Mouse (Mus musculus): ENCODE results near the gene Prkag3. TPM values are rescaled to one million over a fixed set of nuclear protein-coding genes. Genes with fewer than 3 reads are reported as not detected.

The Prkag3 gene
- polyA plus RNA-seq, 1 experiment from 2014 or later, result 0.11 TPM

GRCm38 (mm10) chr1:74778934-74779486, 30.0 kb upstream of the Prkag3 start:
- WGBS, result 26% methylated on average over 3 of the region's 3 CpGs
- Histone ChIP-seq H3K27ac (replicated peaks) (no peak overlapping the region), H3K9me3 (no peaks in the 10 kb centered on the region), H3K36me3 (replicated peaks) (no peaks in the 10 kb centered on the region), H3K4me1 (peaks cover 59% of the 10 kb centered on the region), H3K4me3 (no peak overlapping the region), H3K27me3 (replicated peaks; ENCODE audit: low read depth, poor library complexity, severe bottlenecking) (peaks cover 100% of the 10 kb centered on the region)
- DNase-seq (ENCODE audit: low spot score), result no peak

- peak overlapping the region; percentile 68; the same call in 1 of the 2 replicates for H3K27ac ChIP-seq (replicated peaks)
- no peaks in the 10 kb centered on the region for H3K9me3 ChIP-seq
- peak; percentile 67 for DNase-seq (ENCODE audit: low spot score)
- no peak overlapping the region for H3K4me3 ChIP-seq
- WGBS, result 8% methylated on average over 5 of the region's 5 CpGs
- peaks cover 100% of the 10 kb centered on the region for H3K27me3 ChIP-seq (replicated peaks; ENCODE audit: low read depth, poor library complexity, severe bottlenecking)
- no peaks in the 10 kb centered on the region for H3K36me3 ChIP-seq (replicated peaks)
- H3K4me1 ChIP-seq, result peaks cover 62% of the 10 kb centered on the region
These were observed 26.8 kb upstream of the Prkag3 start for GRCm38 (mm10) chr1:74775816-74776215.

- Histone ChIP-seq H3K9me3 (no peaks in the 10 kb centered on the region), H3K4me3 (peak overlapping the region; percentile 66), H3K36me3 (replicated peaks) (no peaks in the 10 kb centered on the region), H3K4me1 (peaks cover 66% of the 10 kb centered on the region), H3K27me3 (replicated peaks; ENCODE audit: low read depth, poor library complexity, severe bottlenecking) (peaks cover 100% of the 10 kb centered on the region), H3K27ac (replicated peaks) (no peak overlapping the region)
- WGBS, result 14% methylated on average over 7 of the region's 7 CpGs
- no peak for DNase-seq (ENCODE audit: low spot score)
These were observed 25.0 kb upstream of the Prkag3 start for GRCm38 (mm10) chr1:74774062-74774461.

GRCm38 (mm10) chr1:74773136-74773535, 24.1 kb upstream of the Prkag3 start:
- WGBS, result under 1% methylated on average over 15 of the region's 15 CpGs
- Histone ChIP-seq H3K36me3 (replicated peaks) (no peaks in the 10 kb centered on the region), H3K27ac (replicated peaks) (no peak overlapping the region), H3K4me1 (peaks cover 70% of the 10 kb centered on the region), H3K9me3 (no peaks in the 10 kb centered on the region), H3K4me3 (peak overlapping the region; percentile 66), H3K27me3 (replicated peaks; ENCODE audit: low read depth, poor library complexity, severe bottlenecking) (peaks cover 100% of the 10 kb centered on the region)
- DNase-seq (ENCODE audit: low spot score), result peak; percentile 88

GRCm38 (mm10) chr1:74771931-74772620, 23.1 kb upstream of the Prkag3 start:
- Histone ChIP-seq H3K4me3 (peak overlapping the region; percentile 66), H3K27me3 (replicated peaks; ENCODE audit: low read depth, poor library complexity, severe bottlenecking) (peaks cover 100% of the 10 kb centered on the region), H3K36me3 (replicated peaks) (no peaks in the 10 kb centered on the region), H3K27ac (replicated peaks) (peak overlapping the region; percentile 72), H3K9me3 (no peaks in the 10 kb centered on the region), H3K4me1 (peaks cover 65% of the 10 kb centered on the region)
- under 1% methylated on average over 51 of the region's 51 CpGs for WGBS
- peak; percentile 65 for DNase-seq (ENCODE audit: low spot score)

GRCm38 (mm10) chr1:74771845-74771930, 22.7 kb upstream of the Prkag3 start, which contains the start of gene Wnt6:
Gene Wnt6 (plus strand): TSS chr1:74771892.
- peaks cover 61% of the 10 kb centered on the region for H3K4me1 ChIP-seq
- 9% methylated on average over 7 of the region's 8 CpGs for WGBS

GRCm38 (mm10) chr1:74771467-74771844, 22.4 kb upstream of the Prkag3 start:
- peaks cover 100% of the 10 kb centered on the region for H3K27me3 ChIP-seq (replicated peaks; ENCODE audit: low read depth, poor library complexity, severe bottlenecking)
- H3K9me3 ChIP-seq, result no peaks in the 10 kb centered on the region
- peaks cover 59% of the 10 kb centered on the region for H3K4me1 ChIP-seq
- H3K27ac ChIP-seq (replicated peaks), result peak overlapping the region; percentile 72; the same call in 1 of the 2 replicates
- peak; percentile 62 for DNase-seq (ENCODE audit: low spot score)
- under 1% methylated on average over 26 of the region's 26 CpGs for WGBS
- H3K4me3 ChIP-seq, result peak overlapping the region; percentile 66
- H3K36me3 ChIP-seq (replicated peaks), result no peaks in the 10 kb centered on the region

More at GRCm38 (mm10) chr1:74771845-74771930, 22.7 kb upstream of the Prkag3 start, which contains the start of gene Wnt6:
- H3K27ac ChIP-seq (replicated peaks), result peak within 1 kb of the TSS; percentile 72
- peaks cover 100% of the 10 kb centered on the region for H3K27me3 ChIP-seq (replicated peaks; ENCODE audit: low read depth, poor library complexity, severe bottlenecking)
- H3K4me3 ChIP-seq, result peak within 1 kb of the TSS; percentile 66
- H3K9me3 ChIP-seq, result no peaks in the 10 kb centered on the region
- DNase-seq (ENCODE audit: low spot score), result no peak
- no peaks in the 10 kb centered on the region for H3K36me3 ChIP-seq (replicated peaks)

GRCm38 (mm10) chr1:74770727-74771466, 21.9 kb upstream of the Prkag3 start:
- WGBS, result under 1% methylated on average over 35 of the region's 35 CpGs
- no peaks in the 10 kb centered on the region for H3K9me3 ChIP-seq
- H3K4me3 ChIP-seq, result peak overlapping the region; percentile 66
- H3K4me1 ChIP-seq, result peaks cover 53% of the 10 kb centered on the region
- peak; percentile 61 for DNase-seq (ENCODE audit: low spot score)
- H3K27me3 ChIP-seq (replicated peaks; ENCODE audit: low read depth, poor library complexity, severe bottlenecking), result peaks cover 100% of the 10 kb centered on the region
- no peaks in the 10 kb centered on the region for H3K36me3 ChIP-seq (replicated peaks)
- H3K27ac ChIP-seq (replicated peaks), result no peak overlapping the region; the same call in 1 of the 2 replicates

- peaks cover 72% of the 10 kb centered on the region for H3K27me3 ChIP-seq (replicated peaks; ENCODE audit: low read depth, poor library complexity, severe bottlenecking)
These were observed 14.1 kb upstream of the Prkag3 start for GRCm38 (mm10) chr1:74763081-74763480.

GRCm38 (mm10) chr1:74759773-74760172, 10.8 kb upstream of the Prkag3 start:
- peak; percentile 50 for DNase-seq (ENCODE audit: low spot score)
- H3K27ac ChIP-seq (replicated peaks), result no peak overlapping the region
- 28% methylated on average over 4 of the region's 4 CpGs for WGBS
- peaks cover 39% of the 10 kb centered on the region for H3K27me3 ChIP-seq (replicated peaks; ENCODE audit: low read depth, poor library complexity, severe bottlenecking)
- no peaks in the 10 kb centered on the region for H3K36me3 ChIP-seq (replicated peaks)
- no peaks in the 10 kb centered on the region; the same call in 1 of the 2 replicates for H3K4me1 ChIP-seq
- H3K9me3 ChIP-seq, result no peaks in the 10 kb centered on the region
- H3K4me3 ChIP-seq, result no peak overlapping the region

More at GRCm38 (mm10) chr1:74763081-74763480, 14.1 kb upstream of the Prkag3 start:
- DNase-seq (ENCODE audit: low spot score), result peak; percentile 76
- Histone ChIP-seq H3K4me3 (no peak overlapping the region), H3K9me3 (no peaks in the 10 kb centered on the region), H3K4me1 (no peaks in the 10 kb centered on the region), H3K36me3 (replicated peaks) (no peaks in the 10 kb centered on the region), H3K27ac (replicated peaks) (no peak overlapping the region)
- 4% methylated on average over 6 of the region's 6 CpGs for WGBS

GRCm38 (mm10) chr1:74754175-74754785, 5.3 kb upstream of the Prkag3 start:
- Histone ChIP-seq H3K36me3 (replicated peaks) (no peaks in the 10 kb centered on the region), H3K4me1 (peaks cover 13% of the 10 kb centered on the region), H3K27me3 (replicated peaks; ENCODE audit: low read depth, poor library complexity, severe bottlenecking) (peaks cover 25% of the 10 kb centered on the region), H3K9me3 (no peaks in the 10 kb centered on the region), H3K4me3 (no peak overlapping the region), H3K27ac (replicated peaks) (no peak overlapping the region)
- DNase-seq (ENCODE audit: low spot score), result no peak
- WGBS, result 53% methylated on average over 5 of the region's 5 CpGs

GRCm38 (mm10) chr1:74753266-74753974, 4.4 kb upstream of the Prkag3 start:
- no peak for DNase-seq (ENCODE audit: low spot score)
- H3K4me1 ChIP-seq, result peaks cover 20% of the 10 kb centered on the region
- H3K4me3 ChIP-seq, result no peak overlapping the region
- H3K27ac ChIP-seq (replicated peaks), result no peak overlapping the region
- H3K9me3 ChIP-seq, result no peaks in the 10 kb centered on the region
- WGBS, result 85% methylated on average over 8 of the region's 8 CpGs
- H3K36me3 ChIP-seq (replicated peaks), result no peaks in the 10 kb centered on the region
- H3K27me3 ChIP-seq (replicated peaks; ENCODE audit: low read depth, poor library complexity, severe bottlenecking), result peaks cover 28% of the 10 kb centered on the region
